Mouse (Mus musculus) induced T-regulatory cell, adult 2 months (primary cell): ENCODE data around the gene Olfr993.

ENCODE experiments used
- DNase-seq: peaks from one replicate; pipeline ENCODE4 v3.0.0-alpha.2; 2012; ENCODE audit warnings: low read depth

The Olfr993 gene

DNA sequence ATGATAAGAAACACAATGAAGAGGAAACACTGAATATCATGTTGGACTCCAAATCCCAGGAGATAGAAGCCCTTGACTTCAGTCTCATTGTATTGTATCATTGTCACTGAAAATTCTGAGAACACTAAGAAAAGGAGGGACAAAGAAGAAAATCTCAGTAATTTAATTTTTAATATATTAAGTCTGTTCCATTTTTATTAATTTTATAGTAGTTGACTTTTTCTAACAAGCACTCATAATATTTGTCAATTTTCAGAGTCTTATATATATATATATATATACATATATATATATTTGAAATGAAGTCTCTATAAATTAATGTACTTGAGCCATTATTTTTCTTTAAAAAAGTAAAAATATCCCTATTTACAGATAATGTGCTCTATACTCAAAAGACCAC lies at the start of gene Olfr993:
Olfr993 (minus strand) TSS at position 101 of the 400 bp plus-strand sequence.
- no peak for DNase-seq

DNA sequence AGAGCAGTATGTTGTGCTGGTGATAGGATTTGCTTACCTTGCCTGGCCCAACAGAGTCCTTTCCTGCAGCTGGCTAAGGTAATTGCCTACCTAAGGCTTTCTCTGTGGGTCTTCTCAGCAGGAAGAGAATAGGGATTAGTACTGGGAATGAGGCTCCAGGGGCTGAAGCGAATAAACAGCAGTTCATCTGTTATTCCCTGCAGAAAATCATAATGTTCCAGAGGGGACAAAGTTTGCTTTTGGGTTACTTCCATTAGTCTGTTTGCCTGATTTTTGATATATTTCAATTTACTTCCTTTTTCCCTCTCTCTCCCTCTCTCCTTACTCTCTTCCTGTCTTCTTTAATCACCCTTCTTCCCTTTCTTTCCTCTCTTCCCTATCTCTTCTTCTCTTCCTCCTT lies 28.9 kb upstream of the Olfr993 start, which contains the start of gene Olfr995:
Olfr995 (minus strand) TSS at position 101 of the 400 bp plus-strand sequence.
- DNase-seq = no peak

DNA sequence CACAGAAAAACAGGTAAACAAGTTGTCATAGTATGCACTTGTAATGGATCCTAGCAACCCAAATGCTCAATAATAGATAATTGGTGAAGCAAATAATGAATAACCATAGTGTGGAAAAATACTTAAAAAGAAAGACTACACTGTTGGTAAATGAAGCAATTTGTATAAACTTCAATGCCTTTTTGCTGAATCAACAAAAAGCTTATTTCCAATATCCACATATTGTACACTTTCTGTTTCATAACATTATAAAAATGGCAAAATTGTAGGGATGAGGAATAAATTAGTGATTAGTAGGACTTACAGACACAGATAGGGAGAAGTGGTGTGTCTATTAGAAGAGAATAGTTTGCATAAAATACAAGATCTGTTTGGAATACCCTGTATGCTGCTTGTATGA lies 27.9 kb upstream of the Olfr993 start:
- DNase-seq = no peak

DNA sequence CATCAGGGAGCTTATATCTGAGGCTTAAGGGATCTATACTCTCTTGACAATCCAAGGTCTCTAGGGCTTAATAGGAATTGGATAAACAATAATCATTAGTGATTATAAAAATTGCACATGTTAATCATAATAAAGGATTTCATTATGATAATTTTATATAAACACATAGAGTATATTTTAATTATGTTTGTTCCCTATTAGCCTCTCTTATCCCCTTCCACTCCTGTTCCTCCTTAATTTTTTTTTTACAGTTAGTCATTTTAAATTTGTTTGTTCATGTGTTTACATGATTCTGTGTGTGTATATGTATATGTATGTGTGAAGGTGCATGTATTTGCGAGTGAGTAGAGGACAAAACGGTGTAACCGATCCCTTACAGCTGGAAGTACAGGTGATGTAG lies 21.7 kb upstream of the Olfr993 start, which contains the start of gene Olfr994:
Olfr994 (minus strand) TSS at position 101 of the 400 bp plus-strand sequence.
- DNase-seq = no peak

DNA sequence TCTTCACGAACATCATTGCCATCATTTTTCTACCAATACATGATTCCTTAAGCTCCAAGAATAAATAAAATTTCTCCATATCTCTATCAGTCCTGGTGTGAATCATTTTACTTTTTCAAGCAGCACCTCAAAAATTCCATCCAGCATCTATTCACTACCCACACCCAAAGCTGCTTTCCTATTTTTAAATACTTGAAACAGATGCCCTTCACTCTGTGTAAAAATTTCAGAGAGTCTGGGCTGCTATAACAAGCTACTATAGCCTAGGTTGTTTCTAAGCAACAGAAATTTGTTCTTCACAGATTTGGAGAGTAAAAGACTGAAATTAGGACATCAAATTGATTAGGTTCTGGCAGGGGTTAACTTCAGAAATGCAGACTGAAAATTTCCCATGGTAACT lies 11.2 kb upstream of the Olfr993 start:
- DNase-seq = no peak

DNA sequence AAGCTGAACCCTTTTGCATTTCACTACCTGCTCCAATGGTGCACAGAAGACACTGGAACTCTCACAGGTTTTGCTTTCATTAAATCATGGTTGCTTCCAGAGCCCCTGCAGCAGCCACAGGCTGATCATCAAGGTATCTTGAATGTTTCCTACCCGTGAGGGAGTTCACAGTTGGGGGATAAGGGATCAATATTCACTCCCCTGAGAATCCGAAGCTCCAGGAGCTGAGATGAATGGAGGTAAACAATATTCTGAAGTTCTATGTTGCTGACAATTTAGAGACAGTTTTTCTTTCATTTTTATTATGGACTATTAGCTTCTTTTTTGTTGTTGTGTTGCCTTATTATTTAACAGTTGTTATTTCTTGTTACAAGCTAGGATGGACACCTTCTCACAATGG lies 5.3 kb downstream of the Olfr993 start, which contains the start of gene Olfr992:
Olfr992 (minus strand) TSS at position 101 of the 400 bp plus-strand sequence.
- DNase-seq = no peak
